Mouse (Mus musculus) monocyte, adult 5-6 weeks (primary cell): ENCODE measurements around the gene Rassf2. TPM values are rescaled to one million over a fixed set of nuclear protein-coding genes. Genes with fewer than 3 reads are reported as not detected.
A peak's percentile ranks its signal among the peaks of the same experiment; 100 is the strongest.

ENCODE experiments used
- ATAC-seq: fragments of 153-309, 156-312 bp; replicated peaks from 2 replicates; pipeline ENCODE4 v1.8.0; 2017; ENCODE audit warnings: mild to moderate bottlenecking; ENCODE audit not compliant: low TSS enrichment, insufficient number of reproducible peaks, severe bottlenecking, poor library complexity, low FRiP score
- total RNA-seq: library from RNA; stranded (forward); fragments of 200-1000, 200-491, 200-594 nt; gene quantifications from 3 replicates; pipeline ENCODE4 v1.2.3, GENCODE M21; 2017

The Rassf2 gene
- total RNA-seq, 1 experiment from 2014 or later = 33.5 TPM

GRCm38 (mm10) chr2:132039894-132040293 lies 9.8 kb upstream of the Rassf2 start:
- ATAC-seq = peak; percentile 49

- ATAC-seq = no peak
Observed at GRCm38 (mm10) chr2:132036326-132036725, 6.3 kb upstream of the Rassf2 start.

GRCm38 (mm10) chr2:132035470-132035835 lies 5.4 kb upstream of the Rassf2 start:
- peak; percentile 60 for ATAC-seq

GRCm38 (mm10) chr2:132034590-132035469 lies 4.8 kb upstream of the Rassf2 start:
- no peak for ATAC-seq

GRCm38 (mm10) chr2:132031364-132032095 lies 1.5 kb upstream of the Rassf2 start:
- ATAC-seq = no peak

GRCm38 (mm10) chr2:132030418-132031363 lies 633 bp upstream of the Rassf2 start:
- ATAC-seq = no peak

GRCm38 (mm10) chr2:132028894-132029605 lies 1.0 kb downstream of the Rassf2 start:
- peak; percentile 36; the same call in 1 of the 2 replicates for ATAC-seq

- ATAC-seq = no peak
Observed at GRCm38 (mm10) chr2:132028107-132028506, 2.0 kb downstream of the Rassf2 start.

- no peak; the same call in 1 of the 2 replicates for ATAC-seq
Observed at GRCm38 (mm10) chr2:132027366-132027765, 2.7 kb downstream of the Rassf2 start.

GRCm38 (mm10) chr2:132024028-132024427 lies 6.0 kb downstream of the Rassf2 start:
- ATAC-seq = no peak

GRCm38 (mm10) chr2:132022621-132023020 lies 7.4 kb downstream of the Rassf2 start:
- no peak for ATAC-seq

GRCm38 (mm10) chr2:132021616-132022015 lies 8.4 kb downstream of the Rassf2 start:
- ATAC-seq = no peak

- peak; percentile 37; the same call in 1 of the 2 replicates for ATAC-seq
Observed at GRCm38 (mm10) chr2:132020991-132021541, 9.0 kb downstream of the Rassf2 start.

- ATAC-seq = no peak
Observed at GRCm38 (mm10) chr2:132020420-132020819, 9.6 kb downstream of the Rassf2 start.

- peak; percentile 50 for ATAC-seq
Observed at GRCm38 (mm10) chr2:132019372-132019811, 10.7 kb downstream of the Rassf2 start.

- ATAC-seq = no peak
Observed at GRCm38 (mm10) chr2:132018156-132018555, 11.9 kb downstream of the Rassf2 start.

GRCm38 (mm10) chr2:132017611-132018010 lies 12.4 kb downstream of the Rassf2 start:
- ATAC-seq = no peak

- no peak for ATAC-seq
Observed at GRCm38 (mm10) chr2:132016034-132016433, 14.0 kb downstream of the Rassf2 start.
